Mouse (Mus musculus): ENCODE data around the gene Oaz1. TPM values are rescaled to one million over a fixed set of nuclear protein-coding genes. Genes with fewer than 3 reads are reported as not detected.
A peak's percentile ranks its signal among the peaks of the same experiment; 100 is the strongest.
"Not testable (repeated sequence)": the region's sequence is repeated elsewhere in the genome, so short reads cannot be mapped to it uniquely, and the experiment has no call there.

The Oaz1 gene
- polyA plus RNA-seq, 1 experiment from 2014 or later, result 1,885 TPM

DNA sequence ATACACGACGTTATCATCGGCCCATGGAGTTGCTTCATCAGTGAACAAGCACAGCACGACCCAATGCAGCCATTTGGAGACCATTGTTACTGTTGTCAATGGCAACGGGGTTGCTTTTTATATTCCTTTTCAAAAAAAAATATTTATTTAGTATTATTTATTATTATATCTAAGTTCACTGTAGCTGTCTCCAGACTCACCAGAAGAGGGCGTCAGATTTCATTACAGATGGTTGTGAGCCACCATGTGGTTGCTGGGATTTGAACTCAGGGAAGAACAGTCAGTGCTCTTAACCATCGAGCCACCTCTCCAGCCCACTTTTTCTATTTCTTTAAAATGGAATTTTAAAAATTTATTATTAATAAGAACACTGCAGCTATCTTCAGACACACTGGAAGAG lies 11.7 kb upstream of the Oaz1 start:
- H3K9ac ChIP-seq, result no peak overlapping the region
- H3K27ac ChIP-seq (replicated peaks), result no peak overlapping the region
- peaks cover 9% of the 10 kb centered on the region for H3K27me3 ChIP-seq
- no peak for ATAC-seq (ENCODE audit: insufficient number of reproducible peaks, low FRiP score, low TSS enrichment, low read depth)
- H3K4me3 ChIP-seq (replicated peaks), result no peak overlapping the region
- H3K4me2 ChIP-seq (replicated peaks), result no peak overlapping the region
- peaks cover 6% of the 10 kb centered on the region for H3K4me1 ChIP-seq
- H3K9me3 ChIP-seq (replicated peaks), result no peaks in the 10 kb centered on the region
- WGBS, result 63% methylated on average over 7 of the region's 7 CpGs
- no peaks in the 10 kb centered on the region for H3K36me3 ChIP-seq

DNA sequence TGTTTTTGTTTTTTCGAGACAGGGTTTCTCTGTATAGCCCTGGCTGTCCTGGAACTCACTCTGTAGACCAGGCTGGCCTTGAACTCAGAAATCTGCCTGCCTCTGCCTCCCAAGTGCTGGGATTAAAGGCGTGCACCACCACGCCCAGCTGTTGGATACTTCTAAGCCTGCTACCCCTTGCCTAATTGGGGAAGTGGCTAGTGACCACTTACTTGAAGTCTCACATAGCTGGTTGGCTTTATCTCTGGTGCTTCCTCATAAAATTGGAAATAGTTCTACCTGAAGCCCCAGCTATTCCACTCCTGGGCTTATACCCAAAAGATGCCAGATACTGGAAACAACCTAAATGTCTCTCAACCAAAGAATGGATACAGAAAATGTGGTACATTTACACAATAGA lies 10.2 kb upstream of the Oaz1 start:
- H3K4me3 ChIP-seq (replicated peaks); H3K27ac ChIP-seq (replicated peaks); H3K9me3 ChIP-seq (replicated peaks); ATAC-seq (ENCODE audit: insufficient number of reproducible peaks, low FRiP score, low TSS enrichment, low read depth); H3K9ac ChIP-seq; H3K4me1 ChIP-seq; H3K27me3 ChIP-seq; H3K36me3 ChIP-seq; H3K4me2 ChIP-seq (replicated peaks): not testable (repeated sequence)
- 77% methylated on average over 3 of the region's 3 CpGs for WGBS

DNA sequence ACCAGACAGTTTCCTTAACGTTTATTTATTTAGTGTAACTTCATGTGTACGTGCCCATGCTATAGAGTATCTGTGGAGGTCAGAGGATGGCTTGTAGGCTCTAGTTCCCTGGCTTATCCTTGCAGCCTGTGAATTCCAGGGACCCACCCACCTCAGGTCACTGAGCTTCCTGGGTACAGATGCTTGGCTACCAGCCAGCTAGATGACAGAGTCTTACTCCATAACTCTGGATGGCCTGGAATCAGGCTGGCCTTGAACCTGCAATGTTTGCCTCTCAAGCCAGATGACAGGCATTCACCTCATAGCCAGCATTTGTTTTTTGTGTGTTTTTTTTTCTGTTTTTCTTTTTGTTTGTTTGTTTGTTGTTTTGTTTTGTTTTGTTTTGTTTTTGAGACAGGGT lies 9.3 kb upstream of the Oaz1 start:
- no peaks in the 10 kb centered on the region for H3K9me3 ChIP-seq (replicated peaks)
- H3K27ac ChIP-seq (replicated peaks), result no peak overlapping the region
- no peak for ATAC-seq (ENCODE audit: insufficient number of reproducible peaks, low FRiP score, low TSS enrichment, low read depth)
- no peaks in the 10 kb centered on the region for H3K27me3 ChIP-seq
- no peak overlapping the region for H3K4me3 ChIP-seq (replicated peaks)
- no peaks in the 10 kb centered on the region for H3K36me3 ChIP-seq
- 59% methylated on average over 2 of the region's 2 CpGs for whole genome bisulfite sequencing
- H3K4me2 ChIP-seq (replicated peaks), result no peak overlapping the region
- no peak overlapping the region for H3K9ac ChIP-seq
- H3K4me1 ChIP-seq, result no peaks in the 10 kb centered on the region

DNA sequence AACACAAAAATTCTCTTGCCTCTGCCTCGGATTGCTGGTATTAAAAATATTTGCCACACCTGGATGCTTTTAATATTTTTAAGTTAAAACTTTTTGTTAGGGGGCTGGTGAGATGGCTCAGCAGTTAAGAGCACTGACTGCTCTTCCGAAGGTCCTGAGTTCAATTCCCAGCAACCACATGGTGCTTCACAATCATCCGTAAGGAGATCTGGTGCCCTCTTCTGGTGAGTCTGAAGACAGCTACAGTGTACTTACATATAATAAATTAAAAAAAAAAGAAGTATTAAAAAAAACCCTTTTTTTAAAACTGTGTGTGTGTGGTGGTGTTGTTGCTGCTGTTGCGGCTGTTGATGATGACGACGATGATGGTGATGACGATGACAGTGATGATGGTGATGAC lies 8.5 kb upstream of the Oaz1 start:
- H3K9me3 ChIP-seq (replicated peaks); ATAC-seq (ENCODE audit: insufficient number of reproducible peaks, low FRiP score, low TSS enrichment, low read depth); H3K27me3 ChIP-seq; H3K9ac ChIP-seq; H3K4me3 ChIP-seq (replicated peaks); H3K36me3 ChIP-seq; H3K27ac ChIP-seq (replicated peaks); H3K4me1 ChIP-seq; H3K4me2 ChIP-seq (replicated peaks): not testable (repeated sequence)
- WGBS, result 81% methylated on average over 7 of the region's 7 CpGs

DNA sequence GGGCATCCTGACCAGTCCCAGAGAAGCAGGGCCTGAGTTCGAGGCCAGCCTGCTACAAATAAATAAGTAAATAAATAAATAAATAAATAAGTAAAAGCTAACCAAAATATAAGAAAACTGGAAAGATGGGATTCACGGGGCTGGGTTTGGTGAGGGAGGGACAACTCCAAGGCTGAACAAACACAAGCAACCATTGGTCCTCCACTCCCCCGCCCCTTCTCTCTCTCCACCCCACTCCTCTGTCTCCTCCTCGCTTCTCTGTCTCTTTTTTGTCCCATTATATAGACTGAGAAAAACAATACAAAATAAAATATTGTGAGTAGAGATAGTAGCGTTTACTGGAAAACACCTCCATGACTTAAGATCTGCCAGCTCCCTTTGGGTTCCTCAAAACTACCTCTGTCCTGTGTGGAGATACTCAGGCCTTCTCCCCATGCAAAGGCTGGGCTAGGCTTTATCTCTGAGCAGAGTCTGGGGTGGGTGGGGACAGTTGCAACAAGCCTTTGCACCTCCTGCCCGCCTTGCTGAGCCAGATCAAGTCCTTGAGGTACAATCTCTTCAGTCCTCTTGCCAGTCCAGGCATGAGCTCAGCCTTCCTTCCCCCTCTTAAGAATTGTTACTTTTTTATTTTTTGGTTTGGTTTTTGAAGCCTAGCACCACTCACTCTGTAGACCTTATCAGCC lies 7.7 kb upstream of the Oaz1 start:
- Histone ChIP-seq H3K27ac (replicated peaks) (no peak overlapping the region), H3K4me3 (replicated peaks) (no peak overlapping the region), H3K4me2 (replicated peaks) (no peak overlapping the region), H3K9ac (no peak overlapping the region), H3K36me3 (no peaks in the 10 kb centered on the region), H3K9me3 (replicated peaks) (no peaks in the 10 kb centered on the region), H3K4me1 (no peaks in the 10 kb centered on the region), H3K27me3 (no peaks in the 10 kb centered on the region)
- WGBS, result 49% methylated on average over 6 of the region's 6 CpGs
- ATAC-seq (ENCODE audit: insufficient number of reproducible peaks, low FRiP score, low TSS enrichment, low read depth), result no peak

DNA sequence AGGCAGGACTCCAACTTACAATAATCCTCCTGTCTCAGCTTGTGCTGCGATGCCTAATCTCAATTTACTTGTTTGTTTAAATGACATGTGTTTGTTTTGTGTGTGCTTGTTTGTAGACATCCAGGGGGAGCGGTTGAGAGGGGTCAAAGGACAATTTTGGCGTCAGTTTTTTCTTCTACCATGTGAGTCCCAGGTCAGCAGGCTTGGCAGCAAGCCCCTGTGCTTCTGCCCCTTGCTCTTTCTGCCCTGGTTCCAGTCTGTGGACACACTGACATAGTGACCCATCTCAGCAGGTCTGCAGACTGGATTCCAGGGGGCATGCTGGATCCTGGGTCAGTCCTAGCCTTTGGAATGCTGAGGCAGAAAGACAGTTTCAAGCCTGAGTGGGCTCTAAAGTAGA lies 7.0 kb upstream of the Oaz1 start:
- no peaks in the 10 kb centered on the region for H3K36me3 ChIP-seq
- H3K9me3 ChIP-seq (replicated peaks), result no peaks in the 10 kb centered on the region
- no peak overlapping the region for H3K9ac ChIP-seq
- no peak for ATAC-seq (ENCODE audit: insufficient number of reproducible peaks, low FRiP score, low TSS enrichment, low read depth)
- H3K27me3 ChIP-seq, result no peaks in the 10 kb centered on the region
- WGBS, result 48% methylated on average over 3 of the region's 3 CpGs
- H3K4me3 ChIP-seq (replicated peaks), result no peak overlapping the region
- 0 out of 2 replicates have a peak overlapping the region, but pooled peaks have one; percentile 1 for H3K27ac ChIP-seq (replicated peaks)
- no peak overlapping the region for H3K4me2 ChIP-seq (replicated peaks)
- no peaks in the 10 kb centered on the region for H3K4me1 ChIP-seq

DNA sequence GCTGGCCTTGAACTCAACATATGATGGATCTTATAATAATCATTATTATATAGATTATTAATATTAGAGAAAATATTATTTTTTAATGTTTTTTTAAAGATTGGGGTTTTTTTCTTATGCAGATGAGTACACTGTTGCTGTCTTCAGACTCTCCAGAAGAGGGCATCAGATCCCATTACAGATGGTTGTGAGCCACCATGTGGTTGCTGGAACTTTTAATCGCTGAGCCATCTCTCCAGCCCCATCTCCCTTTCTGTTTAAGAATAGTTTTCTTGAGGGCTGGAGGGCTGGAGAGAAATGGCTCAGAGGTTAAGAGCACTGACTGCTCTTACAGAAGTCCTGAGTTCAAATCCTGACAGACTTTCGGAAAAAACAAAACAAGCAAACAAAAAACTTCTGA lies 4.5 kb upstream of the Oaz1 start:
- Histone ChIP-seq H3K4me3 (replicated peaks) (no peak overlapping the region), H3K4me2 (replicated peaks) (no peak overlapping the region), H3K27me3 (no peaks in the 10 kb centered on the region), H3K9me3 (replicated peaks) (no peaks in the 10 kb centered on the region), H3K4me1 (no peaks in the 10 kb centered on the region), H3K9ac (no peak overlapping the region), H3K36me3 (no peaks in the 10 kb centered on the region), H3K27ac (replicated peaks) (no peak overlapping the region)
- WGBS, result 45% methylated on average over 2 of the region's 2 CpGs
- no peak for ATAC-seq (ENCODE audit: insufficient number of reproducible peaks, low FRiP score, low TSS enrichment, low read depth)

DNA sequence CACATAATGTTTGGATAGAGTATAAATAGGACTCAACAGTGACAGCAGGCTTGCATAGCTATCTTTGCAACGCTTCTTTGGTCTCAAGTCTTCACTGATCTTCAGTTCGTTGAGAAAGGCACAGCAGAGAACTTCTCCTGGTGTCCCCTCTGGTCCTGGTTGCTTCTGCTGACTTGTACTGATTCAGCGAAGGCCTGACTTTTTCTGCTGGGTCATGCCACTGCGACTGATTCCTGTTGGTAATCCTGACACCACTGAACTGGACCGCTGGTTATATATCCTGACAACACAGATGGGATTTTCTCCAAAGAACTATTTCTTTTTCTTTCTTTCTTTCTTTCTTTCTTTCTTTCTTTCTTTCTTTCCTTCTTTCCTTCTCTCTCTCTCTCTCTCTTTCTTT lies 3.9 kb upstream of the Oaz1 start:
- no peaks in the 10 kb centered on the region for H3K27me3 ChIP-seq
- no peak overlapping the region for H3K4me3 ChIP-seq (replicated peaks)
- H3K27ac ChIP-seq (replicated peaks), result no peak overlapping the region
- H3K4me1 ChIP-seq, result peaks cover 2% of the 10 kb centered on the region
- H3K4me2 ChIP-seq (replicated peaks), result no peak overlapping the region
- no peak overlapping the region for H3K9ac ChIP-seq
- 94% methylated on average over 5 of the region's 5 CpGs for WGBS
- no peaks in the 10 kb centered on the region for H3K36me3 ChIP-seq
- no peaks in the 10 kb centered on the region for H3K9me3 ChIP-seq (replicated peaks)
- ATAC-seq (ENCODE audit: insufficient number of reproducible peaks, low FRiP score, low TSS enrichment, low read depth), result no peak

DNA sequence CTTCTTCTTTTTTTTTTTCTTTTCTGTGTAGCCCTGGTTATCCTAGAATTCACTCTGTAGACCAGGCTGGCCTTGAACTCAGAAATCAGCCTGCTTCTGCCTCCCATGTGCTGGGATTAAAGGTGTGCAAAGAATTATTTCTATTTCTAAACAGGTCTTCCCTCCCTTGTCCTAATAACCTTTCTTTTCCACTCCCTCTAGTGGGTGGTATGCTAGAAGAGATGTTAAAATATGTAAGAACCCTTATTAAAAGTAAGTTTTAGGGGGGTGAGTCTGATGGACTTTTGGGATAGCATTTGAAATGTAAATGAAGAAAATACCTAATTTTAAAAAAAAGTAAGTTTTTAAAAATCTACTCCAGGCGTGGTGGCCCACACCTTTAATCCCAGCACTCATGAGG lies 3.1 kb upstream of the Oaz1 start:
- no peak overlapping the region for H3K4me3 ChIP-seq (replicated peaks)
- no peak overlapping the region for H3K4me2 ChIP-seq (replicated peaks)
- no peaks in the 10 kb centered on the region for H3K9me3 ChIP-seq (replicated peaks)
- H3K36me3 ChIP-seq, result no peaks in the 10 kb centered on the region
- no peak overlapping the region for H3K27ac ChIP-seq (replicated peaks)
- no peak for ATAC-seq (ENCODE audit: insufficient number of reproducible peaks, low FRiP score, low TSS enrichment, low read depth)
- H3K9ac ChIP-seq, result no peak overlapping the region
- H3K27me3 ChIP-seq, result no peaks in the 10 kb centered on the region
- WGBS, result 85% methylated on average over 1 of the region's 1 CpGs
- H3K4me1 ChIP-seq, result peaks cover 9% of the 10 kb centered on the region

DNA sequence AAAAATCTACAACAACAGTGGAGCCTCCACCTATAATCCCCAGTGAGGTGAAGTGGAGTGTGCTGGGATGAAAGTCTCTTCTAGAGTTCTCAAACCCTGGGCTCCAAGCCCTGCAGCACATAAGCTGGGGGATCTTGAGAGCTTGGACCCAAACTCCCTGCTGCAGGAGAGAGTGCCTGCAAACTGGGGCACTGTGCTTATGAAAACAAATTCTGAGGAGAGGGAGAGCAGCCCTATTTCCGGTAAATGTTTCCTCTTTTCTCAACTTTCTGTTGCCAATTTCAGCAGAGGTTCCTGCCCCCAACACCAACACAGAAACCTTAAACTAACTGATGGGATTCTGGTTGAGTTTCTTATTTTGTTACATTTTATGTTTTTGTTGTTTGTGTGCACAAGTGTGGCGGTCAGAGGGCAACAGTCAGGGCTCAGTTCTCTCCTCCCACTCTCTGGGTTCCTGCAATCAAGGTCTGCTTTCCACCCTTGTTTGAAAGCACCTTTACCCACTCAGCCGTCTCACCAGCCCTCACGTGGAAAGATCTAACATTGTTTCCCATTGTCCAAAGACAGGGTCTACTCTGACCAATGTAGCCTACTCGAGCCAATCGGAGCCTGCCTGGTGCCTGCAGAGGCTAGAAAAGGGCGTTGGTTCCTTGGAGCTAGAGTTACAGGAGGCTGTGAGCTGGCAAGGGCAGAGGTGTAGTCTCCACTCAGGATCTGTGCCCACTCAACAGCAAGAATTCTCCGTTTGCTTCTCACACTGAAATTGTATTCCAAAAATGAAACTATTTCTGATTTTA lies 2.4 kb upstream of the Oaz1 start:
- no peaks in the 10 kb centered on the region for H3K9me3 ChIP-seq (replicated peaks)
- H3K27me3 ChIP-seq, result no peaks in the 10 kb centered on the region
- H3K4me3 ChIP-seq (replicated peaks), result no peak overlapping the region
- H3K4me2 ChIP-seq (replicated peaks), result no peak overlapping the region
- ATAC-seq (ENCODE audit: insufficient number of reproducible peaks, low FRiP score, low TSS enrichment, low read depth), result no peak
- 58% methylated on average over 8 of the region's 8 CpGs for WGBS
- peaks cover 13% of the 10 kb centered on the region for H3K4me1 ChIP-seq
- H3K9ac ChIP-seq, result no peak overlapping the region
- no peak overlapping the region for H3K27ac ChIP-seq (replicated peaks)
- peaks cover under 1% of the 10 kb centered on the region; the same call in 1 of the 2 replicates for H3K36me3 ChIP-seq

DNA sequence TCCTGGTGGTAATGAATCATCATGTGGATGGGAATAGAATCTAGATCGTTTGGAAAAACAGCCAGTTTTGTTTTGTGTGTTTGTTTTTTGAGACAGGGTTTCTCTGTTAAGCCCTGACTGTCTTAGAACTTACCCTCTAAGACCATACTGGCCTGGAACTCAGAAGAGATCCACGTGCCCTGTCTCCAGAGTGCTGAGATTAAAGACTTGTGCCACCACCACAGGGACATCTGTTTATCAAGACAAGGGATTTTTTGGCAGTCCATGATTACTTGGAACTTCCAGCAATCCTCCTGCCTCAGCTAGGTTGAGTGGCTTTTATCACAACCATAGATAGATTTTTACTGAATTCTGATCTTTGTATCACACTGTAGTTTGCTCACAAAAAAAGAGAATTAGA lies 1.6 kb upstream of the Oaz1 start:
- no peak overlapping the region for H3K4me3 ChIP-seq (replicated peaks)
- no peaks in the 10 kb centered on the region for H3K27me3 ChIP-seq
- no peak for ATAC-seq (ENCODE audit: insufficient number of reproducible peaks, low FRiP score, low TSS enrichment, low read depth)
- H3K36me3 ChIP-seq, result peaks cover 8% of the 10 kb centered on the region
- peaks cover 20% of the 10 kb centered on the region for H3K4me1 ChIP-seq
- H3K4me2 ChIP-seq (replicated peaks), result no peak overlapping the region
- H3K9me3 ChIP-seq (replicated peaks), result no peaks in the 10 kb centered on the region
- H3K27ac ChIP-seq (replicated peaks), result no peak overlapping the region
- WGBS, result 70% methylated on average over 2 of the region's 2 CpGs
- H3K9ac ChIP-seq, result no peak overlapping the region

Data from embryonic facial prominence, embryonic 15.5 days (tissue).